Mouse (Mus musculus) G1E (cell line): ENCODE results near the gene Sit1. TPM values are rescaled to one million over a fixed set of nuclear protein-coding genes. Genes with fewer than 3 reads are reported as not detected.

Source experiments
- ATAC-seq: 2 replicates; pipeline ENCODE4 v1.8.0; 2016; ENCODE audit warnings: mild to moderate bottlenecking; ENCODE audit not compliant: insufficient number of reproducible peaks, poor library complexity, low FRiP score, severe bottlenecking; ENCODE audit errors: extremely low read depth
- DNase-seq: peaks from one replicate; pipeline ENCODE4 v3.0.0; 2012; ENCODE audit warnings: low spot score
- H3K27me3 ChIP-seq: 2 replicates; pipeline ENCODE4 v1.6.1; 2012; ENCODE audit warnings: mild to moderate bottlenecking, low read length, inconsistent platforms; ENCODE audit not compliant: insufficient read depth
- H3K36me3 ChIP-seq: replicated peaks from 2 replicates; pipeline ENCODE3; 2012; ENCODE audit warnings: mild to moderate bottlenecking, inconsistent platforms
- H3K4me1 ChIP-seq: 2 replicates; pipeline ENCODE4 v1.6.1; 2012; ENCODE audit warnings: low read depth, low read length, inconsistent platforms, mixed read lengths; ENCODE audit not compliant: insufficient read depth
- H3K4me3 ChIP-seq: 2 replicates; pipeline ENCODE4 v1.5.1; 2012; ENCODE audit warnings: low read depth, mild to moderate bottlenecking, inconsistent platforms, low read length, moderate library complexity, mixed read lengths
- H3K9me3 ChIP-seq: replicated peaks from 2 replicates; pipeline ENCODE4 v1.6.1; 2012; ENCODE audit warnings: inconsistent platforms
- CTCF ChIP-seq: IDR thresholded peaks from 2 replicates; pipeline ENCODE4 v1.5.1; 2012; ENCODE audit warnings: low read depth, low read length, inconsistent platforms, mixed read lengths
- GATA1 ChIP-seq: IDR thresholded peaks from 2 replicates; pipeline ENCODE4 v1.6.1; 2012; ENCODE audit warnings: borderline replicate concordance, low read length, inconsistent platforms, mixed read lengths
- GATA2 ChIP-seq: IDR thresholded peaks from 2 replicates; pipeline ENCODE4 v1.6.1; 2012; ENCODE audit warnings: low read depth, low read length, inconsistent platforms, borderline replicate concordance
- POLR2AphosphoS5 ChIP-seq: IDR thresholded peaks from 2 replicates; pipeline ENCODE4 v1.6.1; 2012; ENCODE audit warnings: low read depth, low read length, inconsistent platforms; ENCODE audit not compliant: insufficient replicate concordance
- TAL1 ChIP-seq: conservative IDR thresholded peaks from 2 replicates; pipeline ENCODE4 v1.6.1; 2012; ENCODE audit warnings: low read depth, low read length, inconsistent platforms, mixed read lengths
- polyA plus RNA-seq: library from polyadenylated mRNA; stranded (reverse); fragments of >175 nt; gene quantifications from 2 replicates; pipeline ENCODE4 v1.2.3, GENCODE M21; 2012
- total RNA-seq, 2 experiments: library from RNA; stranded (forward) in 1 of 2; stranded (reverse) in 1 of 2; fragments of 200-1000 nt in 1 of 2; fragments of >200 nt in 1 of 2; fragmentation: Nextera tagmentation in 1 of 2; gene quantifications; 2 replicates each; pipeline ENCODE4 v1.2.3; 2014 to 2017

The Sit1 gene
- total and polyA plus RNA-seq, 3 experiments = not detected

DNA sequence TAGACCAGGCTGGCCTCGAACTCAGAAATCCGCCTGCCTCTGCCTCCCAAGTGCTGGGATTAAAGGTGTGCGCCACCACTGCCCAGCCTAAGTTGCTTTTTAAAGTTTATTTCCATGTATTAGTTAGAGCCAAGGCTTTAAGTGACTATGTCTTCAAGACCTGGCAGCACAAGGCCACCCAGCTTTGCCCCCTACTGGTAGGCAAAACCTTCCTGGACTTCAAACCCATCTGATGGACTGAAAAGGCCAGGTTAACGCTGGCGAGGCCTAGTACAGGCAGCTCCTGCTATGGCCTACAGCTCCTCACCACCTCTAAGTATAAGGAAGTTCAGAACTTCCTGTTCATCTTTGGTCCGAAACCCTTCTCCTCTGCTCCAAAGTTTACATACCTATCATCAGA lies 6.9 kb downstream of the Sit1 start:
- TF ChIP-seq CTCF (no peak), GATA2 (no peak), TAL1 (no peak), GATA1 (no peak), POLR2AphosphoS5 (no peak)
- ATAC-seq = no peak
- Histone ChIP-seq H3K27me3 (peaks cover 9% of the 10 kb centered on the region), H3K36me3 (no peaks in the 10 kb centered on the region), H3K4me1 (peaks cover 8% of the 10 kb centered on the region), H3K9me3 (no peaks in the 10 kb centered on the region), H3K4me3 (no peak overlapping the region)
- no peak for DNase-seq

DNA sequence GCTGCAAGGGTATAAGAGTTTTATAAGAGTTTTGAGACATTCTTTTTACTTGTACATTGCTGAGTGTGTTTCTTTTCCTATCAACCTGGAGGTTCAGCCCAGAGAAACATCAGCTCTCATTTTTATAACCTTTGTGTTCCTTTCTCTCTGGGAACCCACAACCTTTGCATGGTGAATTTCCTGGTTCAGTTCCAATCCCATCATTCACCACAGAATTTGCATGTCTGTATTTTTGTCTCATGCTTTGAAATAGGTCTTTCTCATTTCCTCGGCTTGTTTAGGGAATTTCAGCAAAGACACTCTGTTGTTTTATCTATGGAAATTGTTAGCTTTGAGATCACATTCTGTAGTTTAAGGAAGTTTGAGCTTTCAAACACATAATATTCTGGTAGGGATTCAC lies 9.9 kb downstream of the Sit1 start:
- H3K27me3 ChIP-seq = peaks cover 12% of the 10 kb centered on the region
- no peak overlapping the region for H3K4me3 ChIP-seq
- no peaks in the 10 kb centered on the region for H3K36me3 ChIP-seq
- H3K4me1 ChIP-seq = peaks cover 5% of the 10 kb centered on the region
- TF ChIP-seq GATA2 (no peak), POLR2AphosphoS5 (no peak), GATA1 (no peak), TAL1 (no peak), CTCF (no peak)
- no peak for DNase-seq
- no peak for ATAC-seq
- H3K9me3 ChIP-seq = no peaks in the 10 kb centered on the region

DNA sequence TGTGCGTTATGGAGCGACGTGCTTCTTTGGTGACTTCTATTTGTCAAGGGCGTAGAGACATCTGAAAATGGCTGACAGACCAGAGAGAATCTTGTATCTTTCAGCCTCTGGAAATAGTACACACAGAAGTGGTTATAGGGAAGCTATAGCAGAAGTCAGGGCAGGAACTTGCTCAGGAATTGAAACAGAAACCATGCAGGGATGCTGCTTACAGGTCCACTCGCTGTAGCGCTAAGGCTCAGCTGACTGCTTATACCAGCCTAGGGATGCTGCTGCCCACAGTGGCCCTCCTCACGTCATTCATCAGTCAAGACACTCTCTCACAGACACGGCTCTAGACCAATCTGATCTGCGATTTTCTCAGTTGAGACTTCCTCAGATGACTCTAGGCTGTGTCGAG lies 13.2 kb downstream of the Sit1 start:
- Histone ChIP-seq H3K4me1 (no peaks in the 10 kb centered on the region; the same call in 1 of the 2 replicates), H3K27me3 (peaks cover 27% of the 10 kb centered on the region), H3K4me3 (no peak overlapping the region), H3K36me3 (no peaks in the 10 kb centered on the region), H3K9me3 (no peaks in the 10 kb centered on the region)
- no peak for ATAC-seq
- TF ChIP-seq POLR2AphosphoS5 (no peak), CTCF (no peak), TAL1 (no peak), GATA2 (no peak), GATA1 (no peak)
- no peak for DNase-seq

DNA sequence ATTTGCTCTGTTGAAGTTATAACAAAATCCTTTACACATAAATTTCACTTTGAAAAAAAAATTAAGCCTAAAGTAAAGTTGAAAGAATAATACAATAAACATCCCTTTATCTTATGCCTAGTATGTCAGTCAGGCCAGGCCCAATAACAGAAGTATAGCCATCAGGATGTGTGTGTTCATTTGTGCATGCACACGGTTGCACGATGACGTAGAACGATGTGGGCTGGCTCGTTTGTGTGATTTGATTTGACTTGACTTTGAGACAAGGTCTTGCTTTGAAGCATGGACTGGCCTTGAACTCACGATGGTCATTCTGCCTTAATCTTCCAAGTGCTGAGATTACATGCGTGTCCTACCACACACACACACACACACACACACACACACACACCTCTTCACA lies 16.7 kb downstream of the Sit1 start:
- H3K27me3 ChIP-seq = peaks cover 27% of the 10 kb centered on the region
- H3K4me3 ChIP-seq = no peak overlapping the region
- TF ChIP-seq TAL1 = no peak
- TF ChIP-seq CTCF = no peak
- TF ChIP-seq GATA2 = no peak
- no peak for TF ChIP-seq GATA1
- no peak for TF ChIP-seq POLR2AphosphoS5
- no peak for DNase-seq
- H3K9me3 ChIP-seq = no peaks in the 10 kb centered on the region
- H3K36me3 ChIP-seq = no peaks in the 10 kb centered on the region
- H3K4me1 ChIP-seq = no peaks in the 10 kb centered on the region
- ATAC-seq = no peak

DNA sequence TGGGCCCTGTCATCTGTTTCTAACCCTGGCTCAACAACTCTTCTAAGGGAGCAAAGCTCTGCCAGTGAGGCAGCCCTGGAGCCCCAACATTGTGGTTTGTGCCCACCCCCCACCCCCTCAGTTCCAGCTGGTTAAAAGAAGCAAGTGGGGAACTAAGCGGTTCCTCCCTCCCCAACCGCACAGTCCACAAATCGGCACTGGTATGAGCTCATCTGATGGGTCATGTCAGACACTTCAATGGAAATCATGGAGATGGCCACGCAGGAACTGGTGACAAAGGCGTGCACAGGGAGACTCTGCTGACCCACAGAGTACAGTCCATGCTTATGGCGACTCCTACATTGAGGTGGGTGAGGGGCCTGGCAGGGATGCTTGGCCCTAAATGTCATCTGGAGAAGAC lies 17.6 kb downstream of the Sit1 start:
- no peak for ATAC-seq

DNA sequence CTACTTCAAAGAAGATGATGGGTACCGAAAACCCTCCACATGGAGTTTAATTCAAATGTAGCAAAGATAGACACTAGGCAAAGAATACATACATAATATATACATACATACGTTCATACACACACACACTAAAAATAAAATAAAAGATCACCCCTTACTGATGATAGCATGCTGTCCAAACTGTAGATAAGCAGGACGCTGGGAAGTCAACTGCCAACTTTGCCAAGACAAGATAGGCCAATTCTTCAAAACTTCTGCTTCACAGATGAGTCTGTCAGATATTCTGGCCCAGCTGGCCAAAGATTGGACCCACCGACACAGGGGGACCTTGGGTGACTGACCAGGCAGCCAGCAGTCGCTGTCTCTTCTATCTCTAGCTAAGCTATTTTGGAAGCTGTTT lies 20.4 kb downstream of the Sit1 start:
- H3K9me3 ChIP-seq = no peaks in the 10 kb centered on the region
- TF ChIP-seq POLR2AphosphoS5 (no peak), TAL1 (no peak), CTCF (no peak), GATA1 (no peak), GATA2 (no peak)
- no peak for DNase-seq

More for the DNA sequence above, 17.6 kb downstream of the Sit1 start:
- DNase-seq = no peak
- Histone ChIP-seq H3K4me1 (no peaks in the 10 kb centered on the region), H3K4me3 (no peak overlapping the region), H3K27me3 (peaks cover 34% of the 10 kb centered on the region), H3K36me3 (no peaks in the 10 kb centered on the region), H3K9me3 (no peaks in the 10 kb centered on the region)
- no peak for TF ChIP-seq GATA2
- TF ChIP-seq TAL1 = no peak
- TF ChIP-seq CTCF = no peak
- TF ChIP-seq GATA1 = no peak
- no peak for TF ChIP-seq POLR2AphosphoS5

DNA sequence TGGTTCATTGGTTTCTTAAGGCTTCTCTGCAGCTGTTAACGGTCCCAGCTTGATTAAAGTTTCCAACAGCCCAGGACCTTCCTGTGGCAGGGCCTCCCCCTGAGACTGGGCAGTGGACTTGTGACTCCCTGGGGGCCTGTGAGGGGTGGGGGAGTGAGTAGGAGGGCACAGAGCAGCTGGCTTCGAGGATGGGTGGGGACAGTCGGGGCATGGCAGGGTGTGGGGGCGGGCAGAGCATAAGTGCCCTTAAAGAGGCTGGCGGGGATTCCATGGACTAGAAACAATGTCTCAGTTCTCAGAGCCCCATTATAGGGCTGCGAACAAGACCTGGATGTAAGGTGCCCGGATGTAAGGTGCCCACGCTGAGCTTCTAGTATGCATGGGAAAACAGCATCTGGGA lies 26.4 kb downstream of the Sit1 start:
- Histone ChIP-seq H3K9me3 (no peaks in the 10 kb centered on the region), H3K36me3 (no peaks in the 10 kb centered on the region), H3K4me1 (peaks cover 31% of the 10 kb centered on the region), H3K4me3 (no peak overlapping the region), H3K27me3 (peaks cover 67% of the 10 kb centered on the region)
- ATAC-seq (no peak), DNase-seq (no peak)
- TF ChIP-seq TAL1 (no peak), GATA1 (no peak), GATA2 (no peak), CTCF (no peak), POLR2AphosphoS5 (no peak)

More for the DNA sequence above, 20.4 kb downstream of the Sit1 start:
- ATAC-seq = no peak
- no peaks in the 10 kb centered on the region for H3K36me3 ChIP-seq
- H3K4me3 ChIP-seq = no peak overlapping the region
- H3K27me3 ChIP-seq = peaks cover 42% of the 10 kb centered on the region
- no peaks in the 10 kb centered on the region; the same call in 1 of the 2 replicates for H3K4me1 ChIP-seq
